Mouse (Mus musculus) midbrain, embryonic 11.5 days (tissue): ENCODE measurements around the gene Plcd1. TPM values are rescaled to one million over a fixed set of nuclear protein-coding genes. Genes with fewer than 3 reads are reported as not detected.

Experiments used
- ATAC-seq: fragments of 200-750 bp; cut with Nextera tagmentation; 2 replicates; pipeline ENCODE4 v1.8.0; 2017; ENCODE audit warnings: moderate TSS enrichment, moderate library complexity; ENCODE audit not compliant: low FRiP score
- DNase-seq: peaks from one replicate; pipeline ENCODE4 v3.0.0; 2015; ENCODE audit warnings: low spot score; ENCODE audit errors: missing footprints
- H3K27ac ChIP-seq: fragments of 300-500 bp; sonication (generic); 2 replicates; pipeline ENCODE4 v1.5.1; 2014; ENCODE audit warnings: low read depth, low read length
- H3K27me3 ChIP-seq: fragments of 300-500 bp; sonication (generic); 2 replicates; pipeline ENCODE4 v1.6.1; 2014; ENCODE audit warnings: mild to moderate bottlenecking, low read length, moderate library complexity, mixed read lengths; ENCODE audit not compliant: control insufficient read depth, insufficient read depth
- H3K36me3 ChIP-seq: fragments of 300-500 bp; sonication (generic); 2 replicates; pipeline ENCODE4 v1.6.1; 2014; ENCODE audit warnings: mild to moderate bottlenecking, low read length, moderate library complexity, mixed read lengths; ENCODE audit not compliant: control insufficient read depth, insufficient read depth
- H3K4me1 ChIP-seq: fragments of 300-500 bp; sonication (generic); 2 replicates; pipeline ENCODE4 v1.6.1; 2014; ENCODE audit warnings: low read length; ENCODE audit not compliant: control insufficient read depth, insufficient read depth
- H3K4me2 ChIP-seq: fragments of 300-500 bp; sonication (generic); 2 replicates; pipeline ENCODE4 v1.6.1; 2014; ENCODE audit warnings: mild to moderate bottlenecking, moderate library complexity
- H3K4me3 ChIP-seq: fragments of 300-500 bp; sonication (generic); 2 replicates; pipeline ENCODE4 v1.5.1; 2014; ENCODE audit warnings: low read depth, low read length
- H3K9ac ChIP-seq: fragments of 300-500 bp; sonication (generic); 2 replicates; pipeline ENCODE4 v1.6.1; 2014; ENCODE audit warnings: low read length
- H3K9me3 ChIP-seq: fragments of 300-500 bp; sonication (generic); 2 replicates; pipeline ENCODE4 v1.6.1; 2016; ENCODE audit warnings: low read length; ENCODE audit not compliant: control insufficient read depth
- whole genome bisulfite sequencing: fragments of 180-500 bp; shearing (Covaris S2); extraction: QIAGEN DNeasy Blood & Tissue Kit; methylation state at CpG from one replicate; pipeline ENCODE4 v1.1.7; 2014; 5-methylcytosine and 5-hydroxymethylcytosine counted together
- polyA plus RNA-seq: library from polyadenylated mRNA; unstranded; fragments of >200 nt; fragmentation: Nextera tagmentation; extraction: Ambion mirVana; gene quantifications from 2 replicates; pipeline ENCODE4 v1.2.1, GENCODE M21; 2014

The Plcd1 gene
- polyA plus RNA-seq, 1 experiment from 2014 or later: 25.8 TPM

GRCm38 (mm10) chr9:119082656-119083430, 10.5 kb downstream of the Plcd1 start:
- ATAC-seq (peak; percentile 35; the same call in 1 of the 2 replicates), DNase-seq (no peak)
- H3K4me1 ChIP-seq: peaks cover 13% of the 10 kb centered on the region
- H3K4me3 ChIP-seq: no peak overlapping the region
- H3K36me3 ChIP-seq: no peaks in the 10 kb centered on the region
- no peak overlapping the region for H3K4me2 ChIP-seq
- H3K27ac ChIP-seq: peak overlapping the region; percentile 81
- WGBS: 62% methylated on average over 7 of the region's 7 CpGs
- H3K9ac ChIP-seq: peak overlapping the region; percentile 40
- H3K27me3 ChIP-seq: no peaks in the 10 kb centered on the region
- no peaks in the 10 kb centered on the region for H3K9me3 ChIP-seq

- peaks cover 13% of the 10 kb centered on the region for H3K4me1 ChIP-seq
- peak overlapping the region; percentile 40 for H3K9ac ChIP-seq
Observed at GRCm38 (mm10) chr9:119082039-119082438, 11.3 kb downstream of the Plcd1 start.

GRCm38 (mm10) chr9:119080040-119080675, 13.1 kb downstream of the Plcd1 start:
- H3K27me3 ChIP-seq: no peaks in the 10 kb centered on the region
- no peak overlapping the region for H3K27ac ChIP-seq
- no peaks in the 10 kb centered on the region for H3K36me3 ChIP-seq
- peaks cover 13% of the 10 kb centered on the region for H3K4me1 ChIP-seq
- ATAC-seq (no peak), DNase-seq (no peak)
- H3K4me2 ChIP-seq: no peak overlapping the region
- no peaks in the 10 kb centered on the region for H3K9me3 ChIP-seq
- no peak overlapping the region for H3K9ac ChIP-seq
- WGBS: 86% methylated on average over 5 of the region's 5 CpGs
- H3K4me3 ChIP-seq: no peak overlapping the region

More at GRCm38 (mm10) chr9:119082039-119082438, 11.3 kb downstream of the Plcd1 start:
- WGBS: 4% methylated on average over 8 of the region's 8 CpGs
- no peaks in the 10 kb centered on the region for H3K36me3 ChIP-seq
- H3K27ac ChIP-seq: peak overlapping the region; percentile 81
- no peaks in the 10 kb centered on the region for H3K27me3 ChIP-seq
- DNase-seq: peak; percentile 91
- no peak overlapping the region for H3K4me3 ChIP-seq
- H3K4me2 ChIP-seq: no peak overlapping the region
- peak; percentile 92 for ATAC-seq
- H3K9me3 ChIP-seq: no peaks in the 10 kb centered on the region

GRCm38 (mm10) chr9:119075685-119076084, 17.6 kb downstream of the Plcd1 start:
- H3K9me3 ChIP-seq: no peaks in the 10 kb centered on the region
- DNase-seq: no peak
- no peak overlapping the region for H3K27ac ChIP-seq
- no peak overlapping the region for H3K4me2 ChIP-seq
- no peaks in the 10 kb centered on the region for H3K36me3 ChIP-seq
- H3K4me3 ChIP-seq: no peak overlapping the region
- H3K27me3 ChIP-seq: no peaks in the 10 kb centered on the region
- 72% methylated on average over 16 of the region's 16 CpGs for WGBS
- H3K4me1 ChIP-seq: no peaks in the 10 kb centered on the region
- no peak overlapping the region for H3K9ac ChIP-seq
- no peak for ATAC-seq

DNA sequence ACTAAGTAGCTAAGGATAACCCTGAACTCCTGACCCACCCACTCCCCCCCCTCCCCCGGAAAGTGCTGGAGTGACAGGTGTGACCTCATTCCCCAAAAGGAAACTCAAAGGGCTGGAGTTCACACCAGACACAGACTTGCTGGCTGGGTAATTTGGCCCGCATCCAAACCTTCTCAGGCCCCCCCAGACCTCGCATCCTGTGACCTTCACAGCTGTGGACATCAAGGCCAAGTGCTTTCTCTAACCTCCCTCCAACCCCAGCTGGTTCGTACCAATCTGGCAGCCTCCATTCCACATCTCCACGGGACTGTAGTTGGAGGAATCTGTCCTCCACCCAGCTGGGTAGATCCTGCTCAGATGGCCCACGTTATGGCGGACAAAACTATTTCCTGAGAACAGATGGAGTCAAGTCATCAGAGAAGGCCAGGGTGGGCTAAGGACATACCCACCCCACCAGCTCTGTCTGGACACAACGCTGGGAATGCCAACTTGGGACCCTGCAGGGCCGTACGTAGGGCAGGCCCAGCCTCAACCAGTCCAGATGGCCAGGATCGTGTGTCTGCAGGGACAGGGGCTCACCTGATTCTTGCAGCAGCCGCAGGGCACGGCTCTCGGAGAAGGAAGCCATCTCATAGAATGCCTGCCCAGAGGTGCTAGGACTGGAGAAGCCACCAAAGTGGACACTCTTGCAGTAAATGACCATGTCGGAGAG, 20.0 kb downstream of the Plcd1 start:
- Histone ChIP-seq H3K4me1 (no peaks in the 10 kb centered on the region), H3K9me3 (no peaks in the 10 kb centered on the region), H3K27ac (no peak overlapping the region), H3K4me2 (no peak overlapping the region), H3K4me3 (no peak overlapping the region), H3K36me3 (no peaks in the 10 kb centered on the region), H3K27me3 (no peaks in the 10 kb centered on the region), H3K9ac (no peak overlapping the region)
- ATAC-seq (no peak), DNase-seq (no peak)
- WGBS: 88% methylated on average over 15 of the region's 15 CpGs

- Histone ChIP-seq H3K27me3 (no peaks in the 10 kb centered on the region), H3K36me3 (no peaks in the 10 kb centered on the region), H3K9me3 (no peaks in the 10 kb centered on the region), H3K4me3 (no peak overlapping the region), H3K27ac (no peak overlapping the region), H3K9ac (no peak overlapping the region), H3K4me2 (no peak overlapping the region), H3K4me1 (no peaks in the 10 kb centered on the region)
- WGBS: 81% methylated on average over 9 of the region's 9 CpGs
- ATAC-seq: no peak
- no peak for DNase-seq
Observed at GRCm38 (mm10) chr9:119071786-119072185, 21.5 kb downstream of the Plcd1 start.

DNA sequence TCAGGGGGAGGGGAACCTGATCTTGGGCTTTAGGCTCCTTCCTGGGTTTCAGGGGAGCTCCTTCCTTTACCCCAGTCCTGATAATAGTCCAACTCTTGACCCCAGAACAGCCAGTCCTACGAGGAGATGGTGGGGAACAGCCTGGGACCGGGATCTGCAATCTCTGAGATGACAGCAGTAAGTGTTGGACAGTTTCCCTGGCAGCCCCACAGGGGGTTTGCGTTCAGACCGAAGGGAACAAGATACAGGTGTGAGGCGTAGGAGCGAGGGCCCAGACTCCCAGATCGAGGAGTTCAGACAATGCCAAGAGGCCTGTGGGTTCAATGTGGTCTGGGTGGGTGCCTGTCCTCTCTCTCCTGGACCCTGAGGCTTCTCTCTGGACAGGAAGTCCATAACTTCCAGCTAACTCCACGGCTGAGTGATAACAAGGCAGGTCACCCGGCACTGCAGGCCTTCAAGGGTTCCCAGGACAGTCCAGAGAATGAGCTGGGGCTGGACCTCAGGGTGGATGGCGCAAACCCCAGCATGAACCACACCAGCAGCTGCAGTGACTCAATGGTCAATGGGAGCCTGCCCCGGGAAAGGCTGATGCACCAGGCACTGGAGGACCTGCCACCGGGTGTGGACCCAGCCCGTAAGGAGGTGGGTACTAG, 23.0 kb downstream of the Plcd1 start:
- Histone ChIP-seq H3K4me3 (no peak overlapping the region), H3K4me1 (no peaks in the 10 kb centered on the region), H3K36me3 (no peaks in the 10 kb centered on the region), H3K9ac (no peak overlapping the region), H3K27me3 (no peaks in the 10 kb centered on the region), H3K4me2 (no peak overlapping the region), H3K9me3 (no peaks in the 10 kb centered on the region), H3K27ac (no peak overlapping the region)
- ATAC-seq: no peak
- DNase-seq: no peak
- WGBS: 84% methylated on average over 13 of the region's 13 CpGs

DNA sequence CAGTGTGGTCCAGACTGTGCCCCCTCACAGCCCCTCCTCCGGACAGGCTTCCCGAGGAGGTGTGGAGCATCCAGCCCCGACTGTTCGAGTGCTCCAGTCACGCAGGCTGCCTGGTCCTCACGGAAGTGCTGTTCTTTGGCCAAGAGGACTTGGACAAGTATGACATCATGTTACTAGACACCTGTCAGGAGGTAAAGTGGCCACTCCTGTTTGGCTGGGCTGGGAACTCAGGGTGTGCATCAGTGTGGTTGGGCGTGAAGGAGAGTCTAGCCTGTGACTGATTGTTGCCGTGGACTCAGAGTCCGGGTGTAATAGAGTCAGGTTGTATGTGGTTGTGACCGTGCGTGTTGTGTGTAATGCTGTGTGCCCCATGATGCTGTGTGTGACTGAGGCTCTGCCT, 25.0 kb downstream of the Plcd1 start:
- no peak for ATAC-seq
- 90% methylated on average over 11 of the region's 11 CpGs for WGBS

More for the DNA sequence above, 25.0 kb downstream of the Plcd1 start:
- no peaks in the 10 kb centered on the region for H3K27me3 ChIP-seq
- 0 out of 2 replicates have a peak overlapping the region, but pooled peaks have one; percentile 5 for H3K9ac ChIP-seq
- no peaks in the 10 kb centered on the region for H3K4me1 ChIP-seq
- H3K9me3 ChIP-seq: no peaks in the 10 kb centered on the region
- H3K27ac ChIP-seq: no peak overlapping the region
- no peak for DNase-seq
- H3K4me2 ChIP-seq: no peak overlapping the region
- H3K4me3 ChIP-seq: no peak overlapping the region
- H3K36me3 ChIP-seq: no peaks in the 10 kb centered on the region
